ENCODE assay signal across 11 mouse cellular contexts in genomic region chr3:88102611-88103010, GRCm38 (mm10). TPM values are rescaled to one million over a fixed set of nuclear protein-coding genes. Genes with fewer than 3 reads are reported as not detected.
DNase-seq lines count a peak whose midpoint lies in the region; ATAC-seq lines count a peak whose summit lies in the region.
"Had no signal": no experiment of that assay in that cellular context is flagged by ENCODE, and none has a peak within 500 bp of the region (broad histone marks: within the 10 kb centered on the region; RNA-seq: fewer than 3 reads in every experiment).

No protein-coding gene starts in this region.

- H3K27me3 ChIP-seq in midbrain, embryonic 15.5 days (replicated peaks): no peaks in the 10 kb centered on the region
- H3K27me3 ChIP-seq: hindbrain, embryonic 12.5 days had no signal

- H3K27ac ChIP-seq in midbrain, embryonic 15.5 days: no peak overlapping the region
- H3K27ac ChIP-seq: hindbrain, embryonic 12.5 days had no signal

- no peak overlapping the region for H3K4me2 ChIP-seq in midbrain, embryonic 15.5 days
- H3K4me2 ChIP-seq: hindbrain, embryonic 12.5 days had no signal

- peak; percentile 40 for DNase-seq in layer of hippocampus, adult 11-12 months (ENCODE audit: low spot score)
- DNase-seq in layer of hippocampus, adult 8-10 months (ENCODE audit: low spot score in 2 of 2): no peak
- DNase-seq in kidney, postnatal 14 days: peak; percentile 47
- no peak for DNase-seq in thymus, postnatal 4 days
- DNase-seq: thymus, adult 18-20 months had no signal

- no peaks in the 10 kb centered on the region for H3K4me1 ChIP-seq in midbrain, embryonic 15.5 days
- H3K4me1 ChIP-seq: hindbrain, embryonic 12.5 days had no signal

- no peak overlapping the region for H3K9ac ChIP-seq in midbrain, embryonic 15.5 days
- H3K9ac ChIP-seq: hindbrain, embryonic 12.5 days had no signal

- no peaks in the 10 kb centered on the region for H3K9me3 ChIP-seq in midbrain, embryonic 15.5 days
- H3K9me3 ChIP-seq: hindbrain, embryonic 12.5 days had no signal

- no peak overlapping the region for H3K4me3 ChIP-seq in midbrain, embryonic 15.5 days
- H3K4me3 ChIP-seq: hindbrain, embryonic 12.5 days had no signal

- ATAC-seq in granulocyte monocyte progenitor cell, adult 5-6 weeks (replicated peaks; ENCODE audit: poor library complexity, severe bottlenecking): peak; percentile 87
- peak; percentile 49 for ATAC-seq in megakaryocyte, adult 5-6 weeks (ENCODE audit: poor library complexity, severe bottlenecking)
- ATAC-seq in midbrain, embryonic 15.5 days (replicated peaks): no peak

- H3K36me3 ChIP-seq in midbrain, embryonic 15.5 days (replicated peaks): no peaks in the 10 kb centered on the region

- 79% methylated on average over 6 of the region's 6 CpGs for WGBS in midbrain, embryonic 15.5 days

RNA-seq across cellular contexts. Expression of gene Iqgap3, which starts 20.8 kb away (rescaled TPM):
- total RNA-seq in layer of hippocampus, adult 8-10 months (2022): 1 to 10 TPM in 1 of 4 experiments, under 1 TPM in 3; 0.12 to 1.2 (median 0.56) TPM
- total RNA-seq in granulocyte monocyte progenitor cell, adult 5-6 weeks (2014; fragmentation: Nextera tagmentation): 5.9 and 9.9 TPM in 2 replicates
- total RNA-seq in granulocyte monocyte progenitor cell, adult 5-6 weeks (2017): 19.5 and 19.9 TPM in 2 replicates
- total RNA-seq in megakaryocyte, adult 5-6 weeks (2015): 13.5 and 16.3 TPM in 2 replicates
- 26.3 and 27.8 TPM in 2 replicates for total RNA-seq in megakaryocyte, adult 5-6 weeks (2017)
- polyA plus RNA-seq in midbrain, embryonic 15.5 days (2015; fragmentation: Nextera tagmentation; extraction: Ambion mirVana): 2.7 and 3.0 TPM in 2 replicates

RNA-seq across cellular contexts. Expression of gene Ttc24, which starts 24.5 kb away (rescaled TPM):
- total RNA-seq in layer of hippocampus, adult 8-10 months (2022): not detected
- not detected in 2 replicates for total RNA-seq in granulocyte monocyte progenitor cell, adult 5-6 weeks (2014; fragmentation: Nextera tagmentation)
- not detected in 2 replicates for total RNA-seq in granulocyte monocyte progenitor cell, adult 5-6 weeks (2017)
- not detected in 2 replicates for total RNA-seq in megakaryocyte, adult 5-6 weeks (2015)
- not detected in 2 replicates for total RNA-seq in megakaryocyte, adult 5-6 weeks (2017)
- not detected in 2 replicates for polyA plus RNA-seq in midbrain, embryonic 15.5 days (2015; fragmentation: Nextera tagmentation; extraction: Ambion mirVana)
- total RNA-seq: adrenal gland, adult 18-20 months had no signal
- polyA plus RNA-seq: cortical plate, adult 2 months had no signal

RNA-seq across cellular contexts. Expression of gene Mef2d, which starts 39.6 kb away (rescaled TPM):
- total RNA-seq in layer of hippocampus, adult 8-10 months (2022): 100 to 1,000 TPM; 189 to 206 (median 196) TPM
- total RNA-seq in granulocyte monocyte progenitor cell, adult 5-6 weeks (2014; fragmentation: Nextera tagmentation): 119 and 132 TPM in 2 replicates
- total RNA-seq in granulocyte monocyte progenitor cell, adult 5-6 weeks (2017): 42.4 and 52.4 TPM in 2 replicates
- 73.3 and 77.4 TPM in 2 replicates for total RNA-seq in megakaryocyte, adult 5-6 weeks (2015)
- total RNA-seq in megakaryocyte, adult 5-6 weeks (2017): 29.2 and 42.0 TPM in 2 replicates
- polyA plus RNA-seq in midbrain, embryonic 15.5 days (2015; fragmentation: Nextera tagmentation; extraction: Ambion mirVana): 23.2 and 25.3 TPM in 2 replicates

RNA-seq across cellular contexts. Expression of gene Naxe, which starts 44.3 kb away (rescaled TPM):
- 10 to 100 TPM; 67.5 to 89.0 (median 81.9) TPM for total RNA-seq in layer of hippocampus, adult 8-10 months (2022)
- 73.8 and 84.3 TPM in 2 replicates for total RNA-seq in granulocyte monocyte progenitor cell, adult 5-6 weeks (2014; fragmentation: Nextera tagmentation)
- 34.3 and 36.1 TPM in 2 replicates for total RNA-seq in granulocyte monocyte progenitor cell, adult 5-6 weeks (2017)
- 48.2 and 56.4 TPM in 2 replicates for total RNA-seq in megakaryocyte, adult 5-6 weeks (2015)
- 17.8 and 29.3 TPM in 2 replicates for total RNA-seq in megakaryocyte, adult 5-6 weeks (2017)
- polyA plus RNA-seq in midbrain, embryonic 15.5 days (2015; fragmentation: Nextera tagmentation; extraction: Ambion mirVana): 158 and 159 TPM in 2 replicates

RNA-seq across cellular contexts. Expression of gene Gpatch4, which starts 59.7 kb away (rescaled TPM):
- 10 to 100 TPM; 14.0 to 19.9 (median 16.1) TPM for total RNA-seq in layer of hippocampus, adult 8-10 months (2022)
- total RNA-seq in granulocyte monocyte progenitor cell, adult 5-6 weeks (2014; fragmentation: Nextera tagmentation): 45.8 and 50.5 TPM in 2 replicates
- 39.6 and 40.8 TPM in 2 replicates for total RNA-seq in granulocyte monocyte progenitor cell, adult 5-6 weeks (2017)
- total RNA-seq in megakaryocyte, adult 5-6 weeks (2015): 7.3 TPM in 2 replicates
- total RNA-seq in megakaryocyte, adult 5-6 weeks (2017): 9.5 and 10.1 TPM in 2 replicates
- polyA plus RNA-seq in midbrain, embryonic 15.5 days (2015; fragmentation: Nextera tagmentation; extraction: Ambion mirVana): 32.0 and 35.3 TPM in 2 replicates

Comparison
In these comparisons a context has a peak if more than half of its experiments do, and no peak if none do; other contexts are left out.
1. DNase-seq: peak in layer of hippocampus, adult 11-12 months (single experiment) and kidney, postnatal 14 days (single experiment); none in layer of hippocampus, adult 8-10 months (0 of 2) and thymus, postnatal 4 days (single experiment).